Mouse (Mus musculus) right cerebral cortex, postnatal 14 days (tissue): Measurements from ENCODE around the gene Ugt8a.
A peak's percentile ranks its signal among the peaks of the same experiment; 100 is the strongest.

Source experiments
- DNase-seq: peaks from one replicate; pipeline ENCODE4 v3.0.0; 2022

Gene Ugt8a

GRCm38 (mm10) chr3:125861601-125862000 lies 76.8 kb downstream of the Ugt8a start:
- peak; percentile 21 for DNase-seq

GRCm38 (mm10) chr3:125849163-125849872 lies 89.1 kb downstream of the Ugt8a start:
- DNase-seq = no peak

- no peak for DNase-seq
Observed at GRCm38 (mm10) chr3:125828051-125828450, 110.4 kb downstream of the Ugt8a start.

GRCm38 (mm10) chr3:125827256-125827655 lies 111.2 kb downstream of the Ugt8a start:
- DNase-seq = no peak

- DNase-seq = no peak
Observed at GRCm38 (mm10) chr3:125819741-125820140, 118.7 kb downstream of the Ugt8a start.
